Mouse (Mus musculus): Measurements from ENCODE around the gene Hgd.
A peak's percentile ranks its signal among the peaks of the same experiment; 100 is the strongest.
"Not testable (repeated sequence)": the region's sequence is repeated elsewhere in the genome, so short reads cannot be mapped to it uniquely, and the experiment has no call there.

Hgd gene

GRCm38 (mm10) chr16:37628336-37628735 lies 48.4 kb downstream of the Hgd start:
- DNase-seq (ENCODE audit: low read depth, low spot score): no peak

GRCm38 (mm10) chr16:37629011-37629410 lies 49.1 kb downstream of the Hgd start:
- no peak for DNase-seq (ENCODE audit: low read depth, low spot score)

- no peak for DNase-seq (ENCODE audit: low read depth, low spot score)
Observed at GRCm38 (mm10) chr16:37634578-37634977, 54.6 kb downstream of the Hgd start.

- no peak for DNase-seq (ENCODE audit: low read depth, low spot score)
Observed at GRCm38 (mm10) chr16:37635095-37635494, 55.1 kb downstream of the Hgd start.

GRCm38 (mm10) chr16:37636107-37636506 lies 56.2 kb downstream of the Hgd start:
- DNase-seq (ENCODE audit: low read depth, low spot score): peak; percentile 75

GRCm38 (mm10) chr16:37637802-37638201 lies 57.8 kb downstream of the Hgd start:
- DNase-seq (ENCODE audit: low read depth, low spot score): no peak

GRCm38 (mm10) chr16:37640522-37640921 lies 60.6 kb downstream of the Hgd start:
- not testable (repeated sequence) for DNase-seq (ENCODE audit: low read depth, low spot score)

- DNase-seq (ENCODE audit: low read depth, low spot score): no peak
Observed at GRCm38 (mm10) chr16:37644486-37644885, 64.5 kb downstream of the Hgd start.

GRCm38 (mm10) chr16:37645211-37645610 lies 65.3 kb downstream of the Hgd start:
- no peak for DNase-seq (ENCODE audit: low read depth, low spot score)

GRCm38 (mm10) chr16:37645799-37646198 lies 65.8 kb downstream of the Hgd start:
- DNase-seq (ENCODE audit: low read depth, low spot score): no peak

- no peak for DNase-seq (ENCODE audit: low read depth, low spot score)
Observed at GRCm38 (mm10) chr16:37647067-37647466, 67.1 kb downstream of the Hgd start.

GRCm38 (mm10) chr16:37647936-37648335 lies 68.0 kb downstream of the Hgd start:
- DNase-seq (ENCODE audit: low read depth, low spot score): no peak

- DNase-seq (ENCODE audit: low read depth, low spot score): no peak
Observed at GRCm38 (mm10) chr16:37649068-37649467, 69.1 kb downstream of the Hgd start.

GRCm38 (mm10) chr16:37651467-37651866 lies 71.5 kb downstream of the Hgd start:
- DNase-seq (ENCODE audit: low read depth, low spot score): no peak

- DNase-seq (ENCODE audit: low read depth, low spot score): no peak
Observed at GRCm38 (mm10) chr16:37652654-37653053, 72.7 kb downstream of the Hgd start.

- no peak for DNase-seq (ENCODE audit: low read depth, low spot score)
Observed at GRCm38 (mm10) chr16:37653058-37653457, 73.1 kb downstream of the Hgd start.

GRCm38 (mm10) chr16:37653731-37654657 lies 74.0 kb downstream of the Hgd start, which contains the start of gene Ndufb4:
Gene Ndufb4 (minus strand): TSS chr16:37654453.
- peak; percentile 97 for DNase-seq (ENCODE audit: low read depth, low spot score)

- no peak for DNase-seq (ENCODE audit: low read depth, low spot score)
Observed at GRCm38 (mm10) chr16:37654831-37655455, 75.0 kb downstream of the Hgd start.

- no peak for DNase-seq (ENCODE audit: low read depth, low spot score)
Observed at GRCm38 (mm10) chr16:37655756-37656347, 75.9 kb downstream of the Hgd start.

- DNase-seq (ENCODE audit: low read depth, low spot score): no peak
Observed at GRCm38 (mm10) chr16:37656796-37657195, 76.8 kb downstream of the Hgd start.

GRCm38 (mm10) chr16:37663643-37664459 lies 83.9 kb downstream of the Hgd start:
- no peak for DNase-seq (ENCODE audit: low read depth, low spot score)

All from telencephalon, adult 2 months (tissue).